Mouse (Mus musculus): ENCODE results near the gene Crtc3.

Gene Crtc3

DNA sequence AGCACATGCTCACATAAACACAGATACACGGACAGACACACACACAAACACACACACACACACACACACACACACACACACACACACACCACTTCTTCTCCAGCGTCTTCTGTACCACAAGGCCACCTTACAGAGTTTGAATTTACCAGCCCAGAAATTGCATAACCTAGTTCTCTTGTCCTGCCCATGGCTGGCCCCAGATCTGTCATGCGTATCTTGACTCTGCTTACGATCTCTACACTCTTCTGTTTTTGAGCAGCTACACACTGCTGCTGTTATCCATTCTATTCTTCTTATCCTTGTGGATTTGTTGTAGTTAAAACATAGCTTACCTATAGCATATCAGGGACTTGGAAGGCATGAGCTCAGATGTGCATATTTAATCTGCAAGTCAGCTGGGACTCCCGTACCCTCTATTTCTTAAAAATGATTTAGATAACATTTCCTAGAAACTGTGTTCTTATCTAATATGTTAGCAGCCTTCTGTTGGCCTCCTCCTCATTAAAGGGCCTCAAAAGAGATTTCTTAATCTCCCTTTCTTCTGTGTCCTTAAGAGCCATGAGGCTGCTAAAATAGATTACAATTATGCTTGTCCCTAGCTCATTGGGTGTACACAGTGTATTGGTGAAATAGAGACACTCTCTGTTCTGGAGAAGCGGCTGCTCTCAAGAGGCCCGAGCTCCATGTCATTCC, 146.4 kb downstream of the Crtc3 start:
- no peak for DNase-seq

DNA sequence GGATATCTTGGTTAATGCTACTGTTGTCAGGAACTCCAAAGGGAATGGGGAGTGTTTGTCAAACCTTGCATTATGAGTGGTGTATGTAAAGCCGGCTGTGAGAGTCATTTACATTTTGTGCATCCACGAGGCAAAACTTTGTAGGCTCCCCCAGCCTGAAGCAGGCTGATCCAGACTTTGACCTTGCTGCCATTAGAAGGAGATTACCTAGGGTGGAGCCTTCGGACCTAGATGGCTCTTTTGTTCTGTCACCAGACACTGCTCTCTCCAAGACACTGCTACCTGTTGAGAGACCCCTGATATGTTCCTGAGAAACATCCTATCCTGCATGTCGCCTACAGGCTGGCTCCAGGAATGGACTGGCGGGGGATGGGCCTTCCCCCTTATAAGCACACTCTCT, 149.1 kb downstream of the Crtc3 start:
- DNase-seq = no peak
